Mouse (Mus musculus) stomach, postnatal 0 days (tissue): Measurements from ENCODE around the gene Pyroxd2. TPM values are rescaled to one million over a fixed set of nuclear protein-coding genes. Genes with fewer than 3 reads are reported as not detected.
"Not testable (repeated sequence)": the region's sequence is repeated elsewhere in the genome, so short reads cannot be mapped to it uniquely, and the experiment has no call there.

Experiments used
- ATAC-seq: fragments of 200-750 bp; cut with Nextera tagmentation; 2 replicates; pipeline ENCODE4 v1.8.0; 2017; ENCODE audit not compliant: low FRiP score, low TSS enrichment
- DNase-seq: peaks from one replicate; pipeline ENCODE4 v3.0.0-alpha.2; 2016; ENCODE audit warnings: low spot score
- H3K27ac ChIP-seq: fragments of 300-500 bp; sonication (generic); replicated peaks from 2 replicates; pipeline ENCODE4 v1.5.1; 2014; ENCODE audit warnings: mild to moderate bottlenecking, control low read depth
- H3K27me3 ChIP-seq: fragments of 300-500 bp; sonication (generic); 2 replicates; pipeline ENCODE4 v1.6.1; 2014; ENCODE audit warnings: low read length; ENCODE audit not compliant: control insufficient read depth, insufficient read depth
- H3K36me3 ChIP-seq: fragments of 300-500 bp; sonication (generic); 2 replicates; pipeline ENCODE4 v1.6.1; 2014; ENCODE audit warnings: low read length, mixed read lengths; ENCODE audit not compliant: control insufficient read depth, insufficient read depth
- H3K4me1 ChIP-seq: fragments of 300-500 bp; sonication (generic); replicated peaks from 2 replicates; pipeline ENCODE4 v1.6.1; 2014; ENCODE audit warnings: antibody characterized with exemption; ENCODE audit not compliant: control insufficient read depth, insufficient read depth
- H3K4me2 ChIP-seq: fragments of 300-500 bp; sonication (generic); replicated peaks from 2 replicates; pipeline ENCODE4 v1.6.1; 2014; ENCODE audit warnings: low read depth, mild to moderate bottlenecking, control low read depth, moderate library complexity
- H3K4me3 ChIP-seq: fragments of 300-500 bp; sonication (generic); 2 replicates; pipeline ENCODE4 v1.5.1; 2014; ENCODE audit warnings: low read depth, low read length, control low read depth
- H3K9ac ChIP-seq: fragments of 300-500 bp; sonication (generic); 2 replicates; pipeline ENCODE4 v1.6.1; 2014; ENCODE audit warnings: mild to moderate bottlenecking, low read length, control low read depth, mixed read lengths
- H3K9me3 ChIP-seq: fragments of 300-500 bp; sonication (generic); 2 replicates; pipeline ENCODE4 v1.6.1; 2016; ENCODE audit warnings: low read length; ENCODE audit not compliant: control insufficient read depth
- CTCF ChIP-seq: IDR thresholded peaks from 2 replicates; pipeline ENCODE4 v1.5.1; 2016; ENCODE audit warnings: antibody characterized with exemption, low read depth, mild to moderate bottlenecking, moderate library complexity
- EP300 ChIP-seq: optimal IDR thresholded peaks from 2 replicates; pipeline ENCODE3; 2016; ENCODE audit warnings: antibody characterized with exemption
- WGBS: fragments of 180-500 bp; shearing (Covaris S2); extraction: QIAGEN DNeasy Blood & Tissue Kit; methylation state at CpG from one replicate; pipeline ENCODE4 v1.1.7; 2014; 5-methylcytosine and 5-hydroxymethylcytosine counted together
- polyA plus RNA-seq: library from polyadenylated mRNA; unstranded; fragments of >200 nt; fragmentation: Nextera tagmentation; extraction: Ambion mirVana; gene quantifications from 2 replicates; pipeline ENCODE4 v1.2.1, GENCODE M21; 2015

The Pyroxd2 gene
- polyA plus RNA-seq, 1 experiment from 2014 or later = 1.8 TPM

- H3K27me3 ChIP-seq = no peaks in the 10 kb centered on the region
- H3K9ac ChIP-seq = no peak overlapping the region
- no peak overlapping the region for H3K27ac ChIP-seq
- TF ChIP-seq EP300 = no peak
- H3K36me3 ChIP-seq = no peaks in the 10 kb centered on the region
- H3K9me3 ChIP-seq = no peaks in the 10 kb centered on the region
- DNase-seq (no peak), ATAC-seq (no peak)
- no peak overlapping the region for H3K4me2 ChIP-seq
- H3K4me1 ChIP-seq = no peaks in the 10 kb centered on the region
- no peak overlapping the region for H3K4me3 ChIP-seq
- 96% methylated on average over 1 of the region's 1 CpGs for WGBS
These were observed 62.3 kb downstream of the Pyroxd2 start for GRCm38 (mm10) chr19:42690256-42690655.

- no peaks in the 10 kb centered on the region for H3K27me3 ChIP-seq
- DNase-seq (no peak), ATAC-seq (no peak)
- no peak overlapping the region for H3K27ac ChIP-seq
- H3K4me3 ChIP-seq = no peak overlapping the region
- 55% methylated on average over 4 of the region's 4 CpGs for WGBS
- no peaks in the 10 kb centered on the region for H3K36me3 ChIP-seq
- no peak overlapping the region for H3K9ac ChIP-seq
- no peak overlapping the region for H3K4me2 ChIP-seq
- H3K4me1 ChIP-seq = no peaks in the 10 kb centered on the region
- TF ChIP-seq EP300 = no peak
- no peaks in the 10 kb centered on the region for H3K9me3 ChIP-seq
These were observed 62.8 kb downstream of the Pyroxd2 start for GRCm38 (mm10) chr19:42689786-42690185.

- Histone ChIP-seq H3K4me1 (no peaks in the 10 kb centered on the region), H3K27me3 (no peaks in the 10 kb centered on the region), H3K9me3 (no peaks in the 10 kb centered on the region), H3K4me3 (no peak overlapping the region), H3K9ac (no peak overlapping the region), H3K4me2 (no peak overlapping the region), H3K27ac (no peak overlapping the region), H3K36me3 (no peaks in the 10 kb centered on the region)
- ATAC-seq (no peak), DNase-seq (no peak)
- TF ChIP-seq EP300 (no peak), CTCF (no peak)
- WGBS = 74% methylated on average over 11 of the region's 11 CpGs
These were observed 63.3 kb downstream of the Pyroxd2 start for GRCm38 (mm10) chr19:42689321-42689720.

DNA sequence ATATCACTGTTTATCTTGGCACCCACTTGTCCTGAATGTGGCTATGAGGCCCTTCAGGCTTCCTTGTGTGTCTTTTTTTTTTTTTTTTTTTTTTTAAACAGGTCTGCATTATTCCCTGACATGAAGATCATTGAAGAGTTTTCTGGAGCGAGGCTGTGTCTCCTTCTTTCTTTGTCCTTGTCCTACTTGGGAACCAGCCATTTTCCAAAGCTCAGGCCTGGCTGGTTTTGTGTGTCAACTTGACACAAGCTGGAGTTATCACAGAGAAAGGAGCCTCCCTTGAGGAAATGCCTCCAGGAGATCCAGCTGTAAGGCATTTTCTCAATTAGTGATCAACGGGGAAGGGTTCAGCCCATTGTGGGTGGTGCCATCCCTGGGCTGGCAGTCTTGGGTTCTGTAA is 69.8 kb downstream of the Pyroxd2 start:
- not testable (repeated sequence) for H3K9ac ChIP-seq, H3K4me3 ChIP-seq, H3K9me3 ChIP-seq, DNase-seq, H3K27me3 ChIP-seq, ATAC-seq, H3K4me2 ChIP-seq, H3K27ac ChIP-seq, H3K36me3 ChIP-seq, H3K4me1 ChIP-seq
- 65% methylated on average over 2 of the region's 2 CpGs for WGBS

GRCm38 (mm10) chr19:42678191-42678590 is 74.4 kb downstream of the Pyroxd2 start:
- ATAC-seq (no peak), DNase-seq (no peak)
- Histone ChIP-seq H3K27ac (no peak overlapping the region), H3K4me1 (no peaks in the 10 kb centered on the region), H3K9ac (no peak overlapping the region), H3K4me3 (no peak overlapping the region), H3K36me3 (no peaks in the 10 kb centered on the region), H3K9me3 (no peaks in the 10 kb centered on the region), H3K27me3 (no peaks in the 10 kb centered on the region), H3K4me2 (no peak overlapping the region)
- 43% methylated on average over 10 of the region's 10 CpGs for WGBS
- no peak for TF ChIP-seq EP300
- TF ChIP-seq CTCF = no peak

- H3K27me3 ChIP-seq = no peaks in the 10 kb centered on the region
- 92% methylated on average over 3 of the region's 3 CpGs for WGBS
- no peaks in the 10 kb centered on the region for H3K9me3 ChIP-seq
- no peak overlapping the region for H3K9ac ChIP-seq
- no peak overlapping the region for H3K27ac ChIP-seq
- ATAC-seq = no peak
- no peaks in the 10 kb centered on the region for H3K4me1 ChIP-seq
- H3K4me3 ChIP-seq = no peak overlapping the region
- no peaks in the 10 kb centered on the region for H3K36me3 ChIP-seq
- no peak overlapping the region for H3K4me2 ChIP-seq
- no peak for DNase-seq
- TF ChIP-seq CTCF (no peak), EP300 (no peak)
These were observed 75.1 kb downstream of the Pyroxd2 start for GRCm38 (mm10) chr19:42677452-42677851.
